Mouse (Mus musculus) heart, adult 2 months (tissue): ENCODE measurements at regions not wholly inside any gene's neighbourhood (a gene's known extent, or its start where the extent isn't known, plus 50 kb on each side); places are given as distances from the start of the nearest gene placed in this dataset.
"Not testable (repeated sequence)": the region's sequence is repeated elsewhere in the genome, so short reads cannot be mapped to it uniquely, and the experiment has no call there.

ENCODE experiments used
- DNase-seq, 2 experiments: peaks; one replicate each; pipeline ENCODE4 v3.0.0; 2021
- H3K27ac ChIP-seq: fragments of 200-600 bp; 2 replicates; pipeline ENCODE4 v1.8.1; 2022
- H3K27me3 ChIP-seq: fragments of 200-500 bp; 2 replicates; pipeline ENCODE4 v1.6.1; 2012; ENCODE audit warnings: mild to moderate bottlenecking, low read length, inconsistent platforms, mixed read lengths; ENCODE audit not compliant: control insufficient read depth, insufficient read depth
- H3K36me3 ChIP-seq: fragments of 200-500 bp; 2 replicates; pipeline ENCODE4 v1.6.1; 2012; ENCODE audit warnings: low read length, inconsistent platforms; ENCODE audit not compliant: control insufficient read depth, insufficient read depth
- H3K4me1 ChIP-seq: fragments of 200-500 bp; 2 replicates; pipeline ENCODE4 v1.6.1; 2011; ENCODE audit warnings: low read length; ENCODE audit not compliant: control insufficient read depth, insufficient read depth
- H3K4me3 ChIP-seq: fragments of 200-600 bp; 2 replicates; pipeline ENCODE4 v1.8.1; 2022
- H3K79me2 ChIP-seq: fragments of 200-500 bp; replicated peaks from 2 replicates; pipeline ENCODE4 v1.6.1; 2012; ENCODE audit warnings: mild to moderate bottlenecking, inconsistent platforms, low read length, moderate library complexity, mixed read lengths; ENCODE audit not compliant: control insufficient read depth, insufficient read depth
- H3K9ac ChIP-seq: fragments of 200-500 bp; 2 replicates; pipeline ENCODE4 v1.6.1; 2012; ENCODE audit warnings: low read depth, mild to moderate bottlenecking, control low read depth, inconsistent platforms, low read length, mixed read lengths
- CTCF ChIP-seq: fragments of 200-600 bp; IDR thresholded peaks from 2 replicates; pipeline ENCODE4 v1.8.1; 2022; ENCODE audit warnings: antibody characterized with exemption, mild to moderate bottlenecking, moderate library complexity
- EP300 ChIP-seq: fragments of 200-500 bp; IDR thresholded peaks from 2 replicates; pipeline ENCODE4 v1.6.1; 2011; ENCODE audit warnings: low read depth, low read length, control low read depth; ENCODE audit not compliant: insufficient read depth
- POLR2A ChIP-seq: fragments of 200-500 bp; IDR thresholded peaks from 2 replicates; pipeline ENCODE4 v1.6.1; 2011; ENCODE audit warnings: mild to moderate bottlenecking, low read depth, low read length, control low read depth; ENCODE audit not compliant: insufficient read depth
- WGBS: fragments of 180-500 bp; shearing (Covaris S2); methylation state at CpG from one replicate; pipeline ENCODE4 v1.1.7; 2018; 5-methylcytosine and 5-hydroxymethylcytosine counted together
- intact Hi-C: fragments of 180-260 bp; cut with DNase I; formaldehyde crosslinking; loops from one replicate; pipeline ENCODE4 v1.15.1; 2025

DNA sequence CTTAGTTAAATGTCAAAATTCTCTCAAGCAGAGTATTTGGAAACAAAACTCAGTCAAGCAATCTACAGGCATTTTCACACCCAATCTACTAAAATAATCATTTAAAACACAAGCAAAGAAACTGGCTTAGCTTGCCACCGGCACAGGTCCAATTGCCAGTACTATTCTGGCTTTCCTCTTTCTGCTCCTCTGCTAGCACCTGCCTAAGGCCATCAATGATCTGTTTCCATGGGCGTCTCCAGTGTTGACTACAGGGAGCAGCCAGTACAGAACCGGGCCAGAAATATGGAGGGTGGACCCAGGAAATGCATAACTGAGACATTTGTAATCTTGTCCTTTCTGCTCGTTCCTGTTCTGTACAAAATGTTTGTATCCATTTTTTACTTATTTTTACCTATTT, 96.4 kb upstream of the C6 start:
- no peak for DNase-seq
- TF ChIP-seq EP300 (no peak), CTCF (no peak)

GRCm38 (mm10) chr15:4641666-4642065, 85.3 kb upstream of the C6 start:
- H3K4me1 ChIP-seq = no peaks in the 10 kb centered on the region
- no peaks in the 10 kb centered on the region for H3K36me3 ChIP-seq
- H3K27me3 ChIP-seq = no peaks in the 10 kb centered on the region
- H3K4me3 ChIP-seq = no peak overlapping the region
- intact Hi-C loops = no loop called here
- no peak overlapping the region for H3K9ac ChIP-seq
- DNase-seq = no peak
- 82% methylated on average over 4 of the region's 4 CpGs for WGBS
- no peak for TF ChIP-seq POLR2A
- no peak for TF ChIP-seq EP300
- no peaks in the 10 kb centered on the region for H3K79me2 ChIP-seq
- no peak overlapping the region for H3K27ac ChIP-seq

More for the DNA sequence above, 96.4 kb upstream of the C6 start:
- Histone ChIP-seq H3K36me3 (no peaks in the 10 kb centered on the region), H3K27me3 (no peaks in the 10 kb centered on the region), H3K79me2 (no peaks in the 10 kb centered on the region), H3K4me3 (no peak overlapping the region), H3K27ac (no peak overlapping the region), H3K4me1 (no peaks in the 10 kb centered on the region), H3K9ac (no peak overlapping the region)
- 72% methylated on average over 4 of the region's 4 CpGs for WGBS
- intact Hi-C loops = no loop called here

DNA sequence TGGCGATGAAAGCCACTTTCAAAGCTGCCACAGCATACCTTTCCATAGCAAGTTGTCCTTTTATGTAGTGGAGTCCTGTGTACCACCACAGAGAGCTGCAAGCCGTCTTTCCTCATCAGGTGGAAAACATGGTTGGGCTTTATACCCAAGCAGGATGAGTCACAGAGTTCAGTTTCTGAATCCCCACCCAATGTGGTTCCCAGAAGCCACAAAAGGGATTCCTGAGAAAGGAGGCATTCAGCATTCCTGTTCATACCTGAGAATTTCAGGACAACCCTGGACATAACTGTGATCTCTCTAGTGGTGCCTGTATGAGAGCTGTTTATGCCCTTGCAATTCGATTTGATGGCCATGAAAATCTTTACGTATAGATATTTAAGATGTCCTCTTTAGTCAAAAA, 84.1 kb upstream of the C6 start:
- no peaks in the 10 kb centered on the region for H3K79me2 ChIP-seq
- H3K36me3 ChIP-seq = no peaks in the 10 kb centered on the region
- DNase-seq = no peak
- H3K9ac ChIP-seq = no peak overlapping the region
- no peaks in the 10 kb centered on the region for H3K27me3 ChIP-seq
- WGBS = 67% methylated on average over 4 of the region's 4 CpGs
- intact Hi-C loops = no loop called here
- H3K27ac ChIP-seq = no peak overlapping the region
- H3K4me3 ChIP-seq = no peak overlapping the region
- TF ChIP-seq EP300 = no peak
- no peak for TF ChIP-seq CTCF
- no peak for TF ChIP-seq POLR2A
- H3K4me1 ChIP-seq = no peaks in the 10 kb centered on the region

- DNase-seq = no peak
- WGBS = 87% methylated on average over 4 of the region's 4 CpGs
- no peak for TF ChIP-seq POLR2A
- TF ChIP-seq EP300 = no peak
- no peak for TF ChIP-seq CTCF
Observed at GRCm38 (mm10) chr15:4643888-4644606, 82.9 kb upstream of the C6 start.

DNA sequence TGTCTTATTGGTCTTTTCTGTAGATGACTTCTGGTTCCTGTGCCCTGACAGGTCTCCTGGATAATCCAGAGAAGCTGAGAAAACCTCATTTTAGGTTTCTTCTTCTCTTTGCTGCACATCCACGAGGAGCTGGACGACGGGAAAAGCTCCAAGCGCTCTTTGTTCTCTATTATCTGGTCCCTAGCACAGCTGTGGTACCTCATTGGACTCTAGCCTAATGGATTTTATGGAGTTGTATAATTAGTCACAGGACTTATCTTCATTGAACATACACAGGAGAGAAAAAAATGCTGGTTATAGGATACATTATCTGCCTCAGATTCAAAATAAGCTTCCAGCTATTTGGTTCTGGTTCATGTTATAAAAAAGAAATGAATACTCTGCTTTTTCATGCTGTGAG, 78.3 kb upstream of the C6 start:
- intact Hi-C loops = no loop called here
- TF ChIP-seq EP300 (no peak), POLR2A (no peak), CTCF (no peak)
- no peak overlapping the region for H3K4me3 ChIP-seq
- H3K79me2 ChIP-seq = no peaks in the 10 kb centered on the region
- 71% methylated on average over 4 of the region's 4 CpGs for WGBS
- no peaks in the 10 kb centered on the region for H3K36me3 ChIP-seq
- no peaks in the 10 kb centered on the region for H3K27me3 ChIP-seq
- H3K9ac ChIP-seq = no peak overlapping the region
- no peaks in the 10 kb centered on the region for H3K4me1 ChIP-seq
- H3K27ac ChIP-seq = no peak overlapping the region
- no peak for DNase-seq

More at GRCm38 (mm10) chr15:4643888-4644606, 82.9 kb upstream of the C6 start:
- no peak overlapping the region for H3K4me3 ChIP-seq
- no peaks in the 10 kb centered on the region for H3K4me1 ChIP-seq
- H3K79me2 ChIP-seq = no peaks in the 10 kb centered on the region
- no peaks in the 10 kb centered on the region for H3K36me3 ChIP-seq
- H3K9ac ChIP-seq = no peak overlapping the region
- H3K27ac ChIP-seq = no peak overlapping the region
- H3K27me3 ChIP-seq = no peaks in the 10 kb centered on the region
- intact Hi-C loops = no loop called here

DNA sequence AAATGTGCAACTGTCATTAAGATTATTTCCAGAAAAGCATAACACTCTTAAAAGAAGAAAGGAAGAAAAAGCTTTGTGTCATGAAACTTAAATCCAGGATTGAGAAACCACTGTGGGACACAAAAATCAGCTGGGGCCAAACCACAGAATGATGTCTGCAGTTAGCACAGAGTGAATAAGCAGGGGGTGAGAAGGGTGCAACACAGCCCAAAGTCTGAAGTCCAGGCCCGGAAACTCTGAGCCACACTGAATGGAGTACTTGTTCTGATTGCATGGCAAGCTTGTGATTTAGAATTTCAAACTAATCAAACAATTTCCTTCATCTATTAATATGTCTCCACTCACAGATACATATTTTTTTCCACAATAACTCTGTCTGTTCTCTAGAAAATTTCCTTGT, 73.3 kb upstream of the C6 start:
- peak in 1 of 2 experiments; percentile 11 for DNase-seq
- TF ChIP-seq EP300 (no peak), CTCF (no peak), POLR2A (no peak)
- WGBS = 95% methylated on average over 1 of the region's 1 CpGs
- Histone ChIP-seq H3K27ac (no peak overlapping the region), H3K36me3 (no peaks in the 10 kb centered on the region), H3K4me1 (no peaks in the 10 kb centered on the region), H3K27me3 (no peaks in the 10 kb centered on the region), H3K9ac (no peak overlapping the region), H3K79me2 (no peaks in the 10 kb centered on the region), H3K4me3 (no peak overlapping the region)
- intact Hi-C loops = no loop called here

GRCm38 (mm10) chr15:4672859-4673258, 54.1 kb upstream of the C6 start:
- H3K27me3 ChIP-seq, H3K36me3 ChIP-seq, H3K79me2 ChIP-seq, H3K4me3 ChIP-seq, H3K27ac ChIP-seq, H3K4me1 ChIP-seq, intact Hi-C loops, DNase-seq, H3K9ac ChIP-seq: not testable (repeated sequence)
- WGBS = 88% methylated on average over 7 of the region's 9 CpGs
